Mouse (Mus musculus) brain, embryonic 14.5 days (tissue): ENCODE data around the gene Acvr1.

ENCODE experiments used
- CTCF ChIP-seq: fragments of 200-500 bp; IDR thresholded peaks from 2 replicates; pipeline ENCODE4 v1.5.1; 2012; ENCODE audit warnings: inconsistent platforms, mild to moderate bottlenecking, moderate library complexity, borderline replicate concordance; ENCODE audit not compliant: insufficient read depth, insufficient read length; ENCODE audit errors: extremely low read depth
- POLR2A ChIP-seq: fragments of 200-500 bp; IDR thresholded peaks from 2 replicates; pipeline ENCODE4 v1.6.1; 2012; ENCODE audit warnings: mild to moderate bottlenecking, inconsistent platforms, borderline replicate concordance; ENCODE audit not compliant: poor library complexity, insufficient read depth, insufficient read length, severe bottlenecking; ENCODE audit errors: extremely low read depth

DNA sequence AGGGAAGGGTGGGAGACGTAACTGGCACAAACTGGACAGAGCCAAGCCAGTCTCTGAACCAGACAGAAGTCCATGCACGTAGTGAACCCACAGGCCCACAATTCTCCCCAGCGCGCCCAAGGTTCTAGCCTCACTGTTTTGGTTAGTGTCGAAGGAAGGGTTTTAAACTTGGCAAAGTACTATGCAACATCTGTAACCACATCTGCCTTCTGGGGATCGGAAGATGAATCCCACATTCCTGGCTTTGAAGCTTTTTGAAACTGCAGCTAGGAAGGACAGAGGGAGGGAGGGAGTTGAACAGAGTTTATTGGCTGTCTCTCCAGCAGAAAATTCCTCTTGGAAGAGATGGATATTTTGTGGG is 928 bp downstream of the Acvr1 start:
- TF ChIP-seq POLR2A (no peak), CTCF (no peak)
